Mouse (Mus musculus): ENCODE measurements around the gene Tubb2a. TPM values are rescaled to one million over a fixed set of nuclear protein-coding genes. Genes with fewer than 3 reads are reported as not detected.

The Tubb2a gene
- polyA plus RNA-seq, 1 experiment from 2014 or later, result 26.8 TPM

- in situ Hi-C loops (cut with MboI; ENCODE audit: low pct_unique_long_range_greater_than_20kb), result loop anchor here (10.0 kb wide), 2 partner anchors 598 to 838 kb away; partner anchors contain the start of gene Prpf4b
- POLR2A ChIA-PET, result interaction anchor here (1.2 kb wide), 1 partner anchor 126 kb away, joined by 3 read pairs; no protein-coding TSS in a partner anchor
- no peak for TF ChIP-seq CTCF (IDR thresholded peaks at IDR 0.05)
Observed at GRCm38 (mm10) chr13:34036726-34037125, 41.1 kb downstream of the Tubb2a start.

GRCm38 (mm10) chr13:34035424-34035823, 42.4 kb downstream of the Tubb2a start:
- TF ChIP-seq CTCF (IDR thresholded peaks at IDR 0.05), result no peak
- no peak for ATAC-seq

More at GRCm38 (mm10) chr13:34036726-34037125, 41.1 kb downstream of the Tubb2a start:
- CTCF ChIA-PET, result interaction anchor here (1.3 to 1.8 kb wide), 4 partner anchors 8 to 118 kb away, joined by 3 to 6 read pairs (median 4); no protein-coding TSS in a partner anchor
- no peak for DNase-seq (ENCODE audit: low read depth, low spot score)
- no peak for ATAC-seq
- H3K27me3 ChIP-seq, result no peaks in the 10 kb centered on the region

GRCm38 (mm10) chr13:34032041-34032440, 45.8 kb downstream of the Tubb2a start:
- in situ Hi-C loops (cut with MboI; ENCODE audit: low pct_unique_long_range_greater_than_20kb), result loop anchor here (10.0 kb wide), 2 partner anchors 603 to 843 kb away; partner anchors contain the start of gene Prpf4b
- ChIA-PET CTCF (no interaction called here), POLR2A (no interaction called here)
- ATAC-seq (no peak), DNase-seq (ENCODE audit: low read depth, low spot score) (no peak)
- TF ChIP-seq CTCF (IDR thresholded peaks at IDR 0.05), result no peak
- H3K27me3 ChIP-seq, result no peaks in the 10 kb centered on the region

More at GRCm38 (mm10) chr13:34035424-34035823, 42.4 kb downstream of the Tubb2a start:
- in situ Hi-C loops (cut with MboI; ENCODE audit: low pct_unique_long_range_greater_than_20kb), result loop anchor here (10.0 kb wide), 2 partner anchors 599 to 839 kb away; partner anchors contain the start of gene Prpf4b
- no peak for DNase-seq (ENCODE audit: low read depth, low spot score)
- ChIA-PET CTCF (no interaction called here), POLR2A (no interaction called here)
- H3K27me3 ChIP-seq, result no peaks in the 10 kb centered on the region

Other genes starting within 250 kb of the Tubb2a start
- gene Serpinb6e, start 234.6 kb downstream of the Tubb2a start, polyA plus RNA-seq (2021), result not detected
- gene Serpinb6c, start 172.3 kb downstream of the Tubb2a start, polyA plus RNA-seq (2021), result 0.50 TPM
- gene Nqo2, start 113.3 kb downstream of the Tubb2a start, polyA plus RNA-seq (2021), result 22.6 TPM
- gene Ripk1, start 75.6 kb downstream of the Tubb2a start, polyA plus RNA-seq (2021), result 29.7 TPM
- 187 TPM for gene Serpinb6a, start 75.2 kb downstream of the Tubb2a start, polyA plus RNA-seq (2021)
- gene Bphl, start 40.4 kb downstream of the Tubb2a start, polyA plus RNA-seq (2021), result 98.8 TPM
- 61.0 TPM for gene Tubb2b, start 52.5 kb upstream of the Tubb2a start, polyA plus RNA-seq (2021)
- 36.6 TPM for gene Psmg4, start 85.0 kb upstream of the Tubb2a start, polyA plus RNA-seq (2021)